Mouse (Mus musculus) hindbrain, embryonic 15.5 days (tissue): Measurements from ENCODE around the gene Avil. TPM values are rescaled to one million over a fixed set of nuclear protein-coding genes. Genes with fewer than 3 reads are reported as not detected.

Source experiments
- ATAC-seq: fragments of 200-750 bp; cut with Nextera tagmentation; 2 replicates; pipeline ENCODE4 v1.8.0; 2017; ENCODE audit warnings: low read depth, moderate number of reproducible peaks, moderate TSS enrichment; ENCODE audit not compliant: low FRiP score
- H3K27ac ChIP-seq: fragments of 300-500 bp; sonication (generic); replicated peaks from 2 replicates; pipeline ENCODE4 v1.5.1; 2015; ENCODE audit warnings: mild to moderate bottlenecking, inconsistent platforms
- H3K27me3 ChIP-seq: fragments of 300-500 bp; sonication (generic); 2 replicates; pipeline ENCODE4 v1.6.1; 2015; ENCODE audit warnings: control low read depth, inconsistent platforms
- H3K36me3 ChIP-seq: fragments of 300-500 bp; sonication (generic); 2 replicates; pipeline ENCODE4 v1.6.1; 2015; ENCODE audit warnings: control low read depth, inconsistent platforms
- H3K4me1 ChIP-seq: fragments of 300-500 bp; sonication (generic); replicated peaks from 2 replicates; pipeline ENCODE4 v1.6.1; 2015; ENCODE audit warnings: control low read depth, inconsistent platforms
- H3K4me2 ChIP-seq: fragments of 300-500 bp; sonication (generic); 2 replicates; pipeline ENCODE4 v1.6.1; 2015; ENCODE audit warnings: moderate library complexity, mild to moderate bottlenecking, inconsistent platforms
- H3K4me3 ChIP-seq: fragments of 300-500 bp; sonication (generic); 2 replicates; pipeline ENCODE4 v1.5.1; 2015; ENCODE audit warnings: mild to moderate bottlenecking, inconsistent platforms
- H3K9ac ChIP-seq: fragments of 300-500 bp; sonication (generic); 2 replicates; pipeline ENCODE4 v1.6.1; 2015; ENCODE audit warnings: inconsistent platforms
- H3K9me3 ChIP-seq: fragments of 300-500 bp; sonication (generic); 2 replicates; pipeline ENCODE4 v1.6.1; 2016; ENCODE audit warnings: control low read depth, inconsistent platforms
- WGBS: fragments of 180-500 bp; shearing (Covaris S2); methylation state at CpG from one replicate; pipeline ENCODE4 v1.1.7; 2015; 5-methylcytosine and 5-hydroxymethylcytosine counted together
- polyA plus RNA-seq: library from polyadenylated mRNA; unstranded; fragments of >200 nt; fragmentation: Nextera tagmentation; extraction: Ambion mirVana; gene quantifications from 2 replicates; pipeline ENCODE4 v1.2.1, GENCODE M21; 2015

Avil gene
- polyA plus RNA-seq, 1 experiment from 2014 or later: 4.2 TPM

DNA sequence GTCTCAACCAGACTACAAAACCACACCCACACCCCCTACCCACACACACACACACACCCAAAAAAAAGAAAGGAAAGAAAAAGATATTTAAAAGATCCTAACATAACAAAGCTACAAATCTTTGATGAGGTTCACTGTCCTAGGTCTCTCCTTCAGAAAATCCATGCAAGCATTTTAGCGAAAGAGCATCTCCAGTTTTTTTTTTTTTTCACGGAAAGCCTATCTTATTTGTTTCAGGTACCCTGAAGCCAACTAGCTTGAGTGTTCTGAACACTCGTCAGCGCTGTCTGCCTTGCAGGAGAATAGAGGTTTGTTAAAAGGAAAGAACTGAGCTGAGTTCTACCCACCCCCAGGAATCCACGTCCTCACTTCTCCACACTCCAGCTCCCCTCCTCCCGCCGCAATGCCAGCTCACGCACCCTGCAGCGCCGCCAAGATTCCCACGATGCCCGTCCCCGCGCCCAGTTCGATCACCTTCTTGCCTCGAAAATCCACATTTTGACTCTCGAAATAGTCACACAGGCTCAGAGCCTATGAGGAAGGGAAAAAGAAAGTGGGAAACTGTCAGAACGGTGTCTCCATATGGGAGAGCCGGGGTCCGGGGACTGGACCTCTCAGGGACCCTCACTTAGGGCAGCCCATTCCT, 40.2 kb downstream of the Avil start:
- H3K4me2 ChIP-seq: peak overlapping the region; percentile 93
- peaks cover 14% of the 10 kb centered on the region for H3K4me1 ChIP-seq
- ATAC-seq: peak; percentile 3; the same call in 1 of the 2 replicates
- H3K9ac ChIP-seq: peak overlapping the region; percentile 69
- no peaks in the 10 kb centered on the region for H3K36me3 ChIP-seq
- H3K4me3 ChIP-seq: peak overlapping the region; percentile 69
- H3K27me3 ChIP-seq: peaks cover 4% of the 10 kb centered on the region
- WGBS: 1% methylated on average over 20 of the region's 20 CpGs
- no peaks in the 10 kb centered on the region for H3K9me3 ChIP-seq
- H3K27ac ChIP-seq: peak overlapping the region; percentile 47; the same call in 1 of the 2 replicates

DNA sequence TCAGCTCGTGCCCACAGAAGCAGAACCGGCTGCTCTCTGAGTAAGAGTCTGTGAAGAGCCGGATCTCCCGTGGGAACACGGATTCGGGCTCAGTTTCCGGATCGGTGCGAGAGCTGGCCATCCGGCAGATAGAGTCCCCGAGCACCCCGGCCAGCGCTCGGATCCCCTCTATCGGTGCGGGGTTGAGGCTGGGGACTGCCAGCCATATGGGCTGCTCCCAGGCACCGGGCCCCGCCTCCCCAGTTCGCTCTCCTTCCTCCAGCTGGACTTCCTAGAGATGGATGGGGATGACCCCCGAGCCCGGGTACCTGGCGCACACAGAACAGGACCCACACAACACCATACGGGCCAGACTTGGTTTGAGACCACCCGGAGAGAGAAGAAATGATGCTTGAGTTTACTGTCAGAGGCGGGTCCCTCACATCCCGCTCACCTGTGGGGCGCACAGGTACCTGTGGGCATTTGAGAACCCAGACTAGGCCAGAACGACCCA, 40.8 kb downstream of the Avil start, which contains the start of the genes Mettl1 and Eef1akmt3:
Gene Mettl1 (plus strand): TSS at position 141 of the 493 bp plus-strand sequence.
Gene Eef1akmt3 (minus strand): TSS at position 240 of the 493 bp plus-strand sequence.
- peak; percentile 73 for ATAC-seq
- under 1% methylated on average over 28 of the region's 28 CpGs for WGBS

DNA sequence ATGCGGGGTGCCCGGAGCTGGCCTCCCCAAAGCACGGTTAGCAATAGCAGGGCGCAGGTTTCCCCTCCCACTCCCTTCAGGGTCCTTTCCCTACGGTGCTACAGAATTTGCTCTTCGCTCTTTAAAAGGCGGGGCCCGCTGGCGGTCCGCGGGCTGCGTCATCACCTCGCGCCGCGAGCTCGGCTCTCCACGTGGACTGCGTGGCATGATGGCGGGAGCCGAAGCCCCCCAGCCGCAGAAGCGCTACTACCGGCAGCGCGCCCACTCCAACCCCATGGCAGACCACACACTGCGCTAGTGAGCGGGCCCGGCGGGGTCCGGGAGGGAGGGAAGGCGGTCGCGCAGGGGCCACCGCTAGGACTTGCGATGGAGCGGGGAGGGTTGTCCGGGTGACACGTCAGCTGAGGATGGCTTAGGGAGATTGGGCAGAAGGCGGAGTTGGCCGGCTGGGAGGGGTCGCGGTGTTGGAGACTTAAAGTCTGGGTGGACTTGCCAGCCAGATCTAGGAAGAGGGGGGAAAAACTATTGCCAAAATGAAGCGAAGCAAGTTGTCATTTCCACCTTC, 41.3 kb downstream of the Avil start:
- ATAC-seq: peak; percentile 87
- peak overlapping the region; percentile 47 for H3K27ac ChIP-seq

More for the DNA sequence above, 40.8 kb downstream of the Avil start, which contains the start of the genes Mettl1 and Eef1akmt3:
- Histone ChIP-seq H3K9ac (peak within 1 kb of the TSS; percentile 69), H3K4me2 (peak within 1 kb of the TSS; percentile 93), H3K36me3 (no peaks in the 10 kb centered on the region), H3K4me1 (peaks cover 14% of the 10 kb centered on the region), H3K9me3 (no peaks in the 10 kb centered on the region), H3K27me3 (peaks cover 4% of the 10 kb centered on the region), H3K27ac (peak within 1 kb of the TSS; percentile 47), H3K4me3 (peak within 1 kb of the TSS; percentile 69)

DNA sequence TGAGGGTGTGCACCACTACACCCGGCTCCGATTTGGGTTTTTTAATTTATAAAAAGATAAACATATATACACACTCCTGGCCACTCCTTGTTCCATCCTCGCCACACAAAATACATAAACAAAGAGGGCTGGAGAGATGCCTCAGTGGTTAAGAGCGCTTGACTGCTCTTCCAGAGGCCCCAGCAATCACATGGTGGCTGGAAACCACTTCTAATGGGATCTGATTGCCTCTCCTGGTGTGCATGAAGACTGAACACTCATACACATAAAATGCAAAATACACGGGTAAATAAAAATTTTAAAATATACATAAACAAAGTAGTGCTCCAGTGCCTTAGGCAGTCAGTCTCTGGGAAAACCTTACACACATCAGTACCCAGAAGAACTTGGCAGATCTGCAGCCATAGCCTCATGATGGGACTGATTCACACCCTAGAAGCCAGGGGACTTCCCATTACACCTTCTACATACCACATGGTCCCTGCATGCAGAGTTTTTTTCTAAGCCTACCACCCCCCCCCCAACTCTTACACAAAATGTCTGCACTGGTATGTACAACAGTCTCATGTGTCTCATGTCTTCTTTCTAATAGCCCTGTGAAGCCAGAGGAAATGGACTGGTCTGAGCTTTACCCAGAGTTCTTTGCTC, 42.1 kb downstream of the Avil start:
- 0 out of 2 replicates have a peak, but pooled peaks have one; percentile 7 for ATAC-seq
- peak overlapping the region; percentile 69 for H3K4me3 ChIP-seq
- WGBS: 21% methylated on average over 5 of the region's 5 CpGs

More for the DNA sequence above, 41.3 kb downstream of the Avil start:
- H3K9ac ChIP-seq: peak overlapping the region; percentile 69
- H3K27me3 ChIP-seq: peaks cover 4% of the 10 kb centered on the region
- H3K4me1 ChIP-seq: peaks cover 14% of the 10 kb centered on the region
- peak overlapping the region; percentile 93 for H3K4me2 ChIP-seq
- H3K9me3 ChIP-seq: no peaks in the 10 kb centered on the region
- H3K4me3 ChIP-seq: peak overlapping the region; percentile 69
- under 1% methylated on average over 44 of the region's 44 CpGs for WGBS
- H3K36me3 ChIP-seq: no peaks in the 10 kb centered on the region

DNA sequence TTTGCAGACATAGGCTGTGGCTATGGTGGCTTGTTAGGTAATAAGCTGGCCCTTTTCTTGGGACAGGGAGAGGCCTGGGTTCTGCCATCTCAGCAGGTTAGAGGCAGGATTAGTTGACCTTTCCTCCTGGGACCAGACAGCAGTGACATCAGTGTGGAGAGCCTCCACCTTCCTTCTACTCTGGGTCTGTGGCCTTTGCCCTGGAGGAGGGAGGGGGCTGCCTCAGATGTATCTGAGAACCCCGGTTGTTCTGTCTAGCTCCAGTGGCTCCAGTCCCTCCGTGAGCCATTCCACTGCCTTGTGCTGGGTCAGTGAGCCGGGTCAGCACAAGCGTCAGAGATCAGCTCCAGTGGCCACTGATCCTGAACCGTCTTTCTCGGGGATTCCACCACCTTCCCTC, 42.7 kb downstream of the Avil start:
- Histone ChIP-seq H3K4me1 (peaks cover 14% of the 10 kb centered on the region), H3K9me3 (no peaks in the 10 kb centered on the region), H3K4me2 (no peak overlapping the region), H3K36me3 (no peaks in the 10 kb centered on the region), H3K4me3 (no peak overlapping the region), H3K27me3 (peaks cover 15% of the 10 kb centered on the region), H3K27ac (no peak overlapping the region), H3K9ac (no peak overlapping the region)
- ATAC-seq: no peak
- WGBS: 78% methylated on average over 6 of the region's 6 CpGs

More for the DNA sequence above, 42.1 kb downstream of the Avil start:
- Histone ChIP-seq H3K27ac (no peak overlapping the region), H3K4me1 (peaks cover 14% of the 10 kb centered on the region), H3K36me3 (no peaks in the 10 kb centered on the region), H3K4me2 (peak overlapping the region; percentile 93), H3K27me3 (peaks cover 9% of the 10 kb centered on the region), H3K9ac (peak overlapping the region; percentile 69; the same call in 1 of the 2 replicates), H3K9me3 (no peaks in the 10 kb centered on the region)

DNA sequence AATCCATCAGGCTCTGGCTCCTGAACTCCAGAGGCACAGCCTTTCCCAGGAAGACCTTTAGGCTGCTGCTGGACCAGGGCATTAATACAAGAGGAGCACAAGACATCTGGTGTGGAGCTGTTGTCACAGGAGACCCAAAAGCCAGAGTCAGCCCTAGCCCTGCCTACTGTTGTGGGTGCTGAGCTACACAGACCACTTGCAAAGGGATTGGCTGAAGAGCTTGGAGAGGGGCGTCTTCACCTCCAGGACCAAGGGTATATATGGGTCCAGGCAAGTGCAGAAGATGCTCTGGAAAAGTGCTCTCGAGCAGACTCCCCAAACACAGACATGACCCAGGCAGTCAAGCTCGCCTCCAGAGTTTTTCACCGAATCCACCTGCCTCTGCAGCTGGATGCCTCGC, 47.4 kb downstream of the Avil start, which contains the start of gene Cyp27b1:
Gene Cyp27b1 (plus strand): TSS at position 297 of the 400 bp plus-strand sequence.
- H3K27ac ChIP-seq: no peak within 1 kb of the TSS

DNA sequence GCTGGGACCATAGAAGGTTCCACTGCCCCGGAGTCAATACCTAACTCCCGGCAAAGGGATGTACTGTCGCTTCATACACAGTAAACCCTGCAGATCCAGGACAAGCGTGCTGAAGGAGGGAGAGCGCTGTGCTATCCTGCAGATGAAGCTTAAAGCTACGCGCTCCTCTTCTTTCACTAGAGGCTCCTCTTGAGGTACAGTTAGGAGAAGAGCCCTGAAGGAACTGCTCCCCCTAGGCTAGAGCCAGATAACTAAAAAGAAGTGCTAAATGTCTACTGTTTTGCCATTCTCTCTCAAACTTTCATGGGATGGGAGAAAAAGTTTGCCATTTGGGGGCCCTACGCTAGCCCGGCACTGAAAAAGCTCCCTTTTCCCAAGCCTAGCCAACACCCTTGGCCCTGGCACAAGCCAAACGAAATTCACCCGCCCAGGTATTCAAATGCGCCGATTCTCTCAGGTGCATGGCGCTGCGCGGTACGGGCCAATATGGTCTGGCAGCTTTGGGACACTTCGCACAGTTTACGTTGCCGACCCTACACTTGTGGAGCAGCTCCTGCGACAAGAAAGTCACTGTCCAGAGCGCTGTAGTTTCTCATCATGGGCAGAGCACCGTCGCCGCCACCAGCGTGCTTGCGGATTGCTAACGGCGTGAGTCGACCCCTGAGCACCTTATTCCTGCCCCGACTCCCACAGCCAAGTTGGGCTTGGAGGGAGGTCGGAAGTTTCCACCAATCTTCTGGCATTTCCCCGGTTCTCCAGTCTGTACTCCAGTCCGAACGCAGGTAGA, 48.3 kb downstream of the Avil start:
- 0 out of 2 replicates have a peak overlapping the region, but pooled peaks have one; percentile 2 for H3K4me3 ChIP-seq
- H3K4me2 ChIP-seq: no peak overlapping the region
- H3K27me3 ChIP-seq: peaks cover 44% of the 10 kb centered on the region
- peaks cover 12% of the 10 kb centered on the region; the same call in 1 of the 2 replicates for H3K4me1 ChIP-seq
- H3K36me3 ChIP-seq: peaks cover 5% of the 10 kb centered on the region; the same call in 1 of the 2 replicates
- no peaks in the 10 kb centered on the region for H3K9me3 ChIP-seq
- no peak for ATAC-seq
- WGBS: 7% methylated on average over 35 of the region's 35 CpGs
- no peak overlapping the region for H3K27ac ChIP-seq
- no peak overlapping the region; the same call in 1 of the 2 replicates for H3K9ac ChIP-seq

More for the DNA sequence above, 47.4 kb downstream of the Avil start, which contains the start of gene Cyp27b1:
- 0 out of 2 replicates have a peak within 1 kb of the TSS, but pooled peaks have one; percentile 2 for H3K4me3 ChIP-seq
- no peak within 1 kb of the TSS; the same call in 1 of the 2 replicates for H3K9ac ChIP-seq
- WGBS: 27% methylated on average over 5 of the region's 5 CpGs
- peaks cover 12% of the 10 kb centered on the region for H3K4me1 ChIP-seq
- 0 out of 2 replicates have a peak, but pooled peaks cover 1% of the 10 kb centered on the region for H3K36me3 ChIP-seq
- H3K27me3 ChIP-seq: peaks cover 44% of the 10 kb centered on the region
- no peak within 1 kb of the TSS for H3K4me2 ChIP-seq
- no peaks in the 10 kb centered on the region for H3K9me3 ChIP-seq
- no peak for ATAC-seq

DNA sequence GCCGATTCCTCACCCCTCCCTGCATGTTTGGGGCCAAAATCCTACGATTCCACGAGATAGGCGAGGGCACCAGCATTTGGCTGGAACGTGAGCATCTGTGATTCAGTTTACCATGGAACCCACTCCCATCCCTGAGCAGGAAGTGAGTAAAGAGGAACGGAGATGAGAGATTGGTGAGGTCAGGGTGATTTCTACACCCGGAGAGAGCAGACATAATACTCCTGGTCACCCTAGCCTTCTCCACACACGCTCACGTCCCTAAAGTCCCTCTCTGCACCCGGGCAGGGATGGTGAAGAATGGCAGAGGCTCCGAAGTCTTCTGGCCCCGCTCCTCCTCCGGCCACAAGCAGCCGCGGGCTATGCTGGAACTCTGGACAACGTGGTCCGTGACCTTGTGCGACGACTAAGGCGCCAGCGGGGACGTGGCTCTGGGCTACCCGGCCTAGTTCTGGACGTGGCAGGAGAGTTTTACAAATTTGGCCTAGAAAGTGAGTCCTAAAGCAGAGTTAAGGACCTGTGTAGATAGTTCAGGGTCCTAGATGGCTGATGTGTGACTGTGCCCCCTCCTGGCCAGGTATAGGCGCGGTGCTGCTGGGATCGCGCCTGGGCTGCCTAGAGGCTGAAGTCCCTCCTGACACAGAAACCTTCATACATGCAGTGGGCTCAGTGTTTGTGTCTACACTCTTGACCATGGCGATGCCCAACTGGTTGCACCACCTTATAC, 49.0 kb downstream of the Avil start:
- Histone ChIP-seq H3K36me3 (peaks cover 12% of the 10 kb centered on the region; the same call in 1 of the 2 replicates), H3K9ac (no peak overlapping the region), H3K9me3 (no peaks in the 10 kb centered on the region), H3K4me2 (no peak overlapping the region), H3K4me1 (peaks cover 12% of the 10 kb centered on the region; the same call in 1 of the 2 replicates), H3K27me3 (peaks cover 44% of the 10 kb centered on the region), H3K4me3 (0 out of 2 replicates have a peak overlapping the region, but pooled peaks have one; percentile 2), H3K27ac (no peak overlapping the region)
- ATAC-seq: no peak
- WGBS: 4% methylated on average over 29 of the region's 29 CpGs

DNA sequence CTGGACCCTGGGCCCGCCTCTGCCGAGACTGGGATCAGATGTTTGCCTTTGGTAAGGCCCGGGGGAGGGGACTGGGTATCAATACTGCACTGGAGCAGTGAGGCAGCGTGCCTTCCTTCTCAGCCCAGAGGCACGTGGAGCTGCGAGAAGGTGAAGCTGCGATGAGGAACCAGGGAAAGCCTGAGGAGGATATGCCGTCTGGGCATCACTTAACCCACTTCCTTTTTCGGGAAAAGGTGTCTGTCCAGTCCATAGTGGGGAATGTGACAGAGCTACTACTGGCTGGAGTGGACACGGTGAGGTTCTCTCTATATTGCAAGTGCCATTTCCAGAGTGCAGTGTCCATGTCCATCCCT, 49.6 kb downstream of the Avil start:
- Histone ChIP-seq H3K4me3 (0 out of 2 replicates have a peak overlapping the region, but pooled peaks have one; percentile 2), H3K9ac (no peak overlapping the region), H3K27me3 (peaks cover 44% of the 10 kb centered on the region), H3K9me3 (no peaks in the 10 kb centered on the region), H3K4me1 (peaks cover 17% of the 10 kb centered on the region; the same call in 1 of the 2 replicates), H3K4me2 (no peak overlapping the region), H3K27ac (no peak overlapping the region), H3K36me3 (peaks cover 15% of the 10 kb centered on the region; the same call in 1 of the 2 replicates)
- WGBS: 17% methylated on average over 10 of the region's 10 CpGs
- no peak for ATAC-seq

DNA sequence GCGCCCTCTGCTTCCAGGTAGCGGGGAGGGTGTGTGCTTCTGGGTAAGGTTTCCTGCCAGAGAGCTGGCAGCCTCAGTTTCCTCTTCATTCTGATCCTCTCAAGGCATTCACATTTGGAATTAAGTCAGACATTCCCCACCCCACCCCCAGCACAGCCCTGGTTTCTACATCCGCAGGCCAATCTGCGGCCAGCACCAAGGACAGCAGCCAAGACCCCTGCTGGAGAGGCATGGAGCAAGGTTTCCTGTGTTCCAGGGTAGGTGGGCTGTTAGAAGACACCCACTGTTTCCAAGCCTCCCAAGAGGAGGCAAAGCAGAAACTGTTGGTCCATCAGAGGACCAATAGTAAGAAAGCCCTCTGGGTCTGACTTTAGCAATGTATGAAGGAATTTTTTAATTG, 54.1 kb downstream of the Avil start:
- Histone ChIP-seq H3K4me2 (no peak overlapping the region), H3K27ac (no peak overlapping the region), H3K9ac (no peak overlapping the region), H3K4me3 (no peak overlapping the region), H3K4me1 (peaks cover 38% of the 10 kb centered on the region), H3K9me3 (no peaks in the 10 kb centered on the region), H3K27me3 (peaks cover 20% of the 10 kb centered on the region), H3K36me3 (peaks cover 38% of the 10 kb centered on the region)
- WGBS: 77% methylated on average over 4 of the region's 4 CpGs
- ATAC-seq: no peak
